Mouse (Mus musculus) lung, postnatal 0 days (tissue): ENCODE data around the gene Gstm2. TPM values are rescaled to one million over a fixed set of nuclear protein-coding genes. Genes with fewer than 3 reads are reported as not detected.
A peak's percentile ranks its signal among the peaks of the same experiment; 100 is the strongest.
"Not testable (repeated sequence)": the region's sequence is repeated elsewhere in the genome, so short reads cannot be mapped to it uniquely, and the experiment has no call there.

ENCODE experiments used
- ATAC-seq: fragments of 200-750 bp; cut with Nextera tagmentation; 2 replicates; pipeline ENCODE4 v1.8.0; 2017; ENCODE audit warnings: moderate library complexity
- DNase-seq: peaks from one replicate; pipeline ENCODE4 v3.0.0-alpha.2; 2016; ENCODE audit warnings: low spot score
- H3K27ac ChIP-seq: fragments of 300-500 bp; sonication (generic); 2 replicates; pipeline ENCODE4 v1.5.1; 2014; ENCODE audit warnings: antibody characterized with exemption, mild to moderate bottlenecking, low read length, mixed read lengths
- H3K27me3 ChIP-seq: fragments of 300-500 bp; sonication (generic); replicated peaks from 2 replicates; pipeline ENCODE4 v1.6.1; 2014; ENCODE audit warnings: low read length, mixed read lengths; ENCODE audit not compliant: insufficient read depth
- H3K36me3 ChIP-seq: fragments of 300-500 bp; sonication (generic); 2 replicates; pipeline ENCODE4 v1.6.1; 2014; ENCODE audit warnings: low read length, mixed read lengths; ENCODE audit not compliant: insufficient read depth
- H3K4me1 ChIP-seq: fragments of 300-500 bp; sonication (generic); 2 replicates; pipeline ENCODE4 v1.6.1; 2014; ENCODE audit warnings: antibody characterized with exemption, low read depth, low read length, mixed read lengths; ENCODE audit not compliant: insufficient read depth
- H3K4me2 ChIP-seq: fragments of 300-500 bp; sonication (generic); replicated peaks from 2 replicates; pipeline ENCODE4 v1.6.1; 2014; ENCODE audit warnings: low read depth, mild to moderate bottlenecking, low read length, moderate library complexity, mixed read lengths
- H3K4me3 ChIP-seq: fragments of 300-500 bp; sonication (generic); 2 replicates; pipeline ENCODE4 v1.5.1; 2014; ENCODE audit warnings: low read depth, low read length
- H3K9ac ChIP-seq: fragments of 300-500 bp; sonication (generic); replicated peaks from 2 replicates; pipeline ENCODE4 v1.6.1; 2014; ENCODE audit warnings: low read depth, mild to moderate bottlenecking
- H3K9me3 ChIP-seq: fragments of 300-500 bp; sonication (generic); 2 replicates; pipeline ENCODE4 v1.6.1; 2016; ENCODE audit warnings: low read length, mixed read lengths
- CTCF ChIP-seq: IDR thresholded peaks from 2 replicates; pipeline ENCODE4 v1.5.1; 2016; ENCODE audit warnings: antibody characterized with exemption, mild to moderate bottlenecking
- EP300 ChIP-seq: IDR thresholded peaks from 2 replicates; pipeline ENCODE4 v1.6.1; 2016; ENCODE audit warnings: antibody characterized with exemption, mild to moderate bottlenecking, control low read depth
- WGBS: fragments of 180-500 bp; shearing (Covaris S2); extraction: QIAGEN DNeasy Blood & Tissue Kit; methylation state at CpG from one replicate; pipeline ENCODE4 v1.1.7; 2014; 5-methylcytosine and 5-hydroxymethylcytosine counted together
- polyA plus RNA-seq: library from polyadenylated mRNA; unstranded; fragments of >200 nt; fragmentation: Nextera tagmentation; extraction: Ambion mirVana; gene quantifications from 2 replicates; pipeline ENCODE4 v1.2.1, GENCODE M21; 2015

The Gstm2 gene
- polyA plus RNA-seq, 1 experiment from 2014 or later: 132 TPM

DNA sequence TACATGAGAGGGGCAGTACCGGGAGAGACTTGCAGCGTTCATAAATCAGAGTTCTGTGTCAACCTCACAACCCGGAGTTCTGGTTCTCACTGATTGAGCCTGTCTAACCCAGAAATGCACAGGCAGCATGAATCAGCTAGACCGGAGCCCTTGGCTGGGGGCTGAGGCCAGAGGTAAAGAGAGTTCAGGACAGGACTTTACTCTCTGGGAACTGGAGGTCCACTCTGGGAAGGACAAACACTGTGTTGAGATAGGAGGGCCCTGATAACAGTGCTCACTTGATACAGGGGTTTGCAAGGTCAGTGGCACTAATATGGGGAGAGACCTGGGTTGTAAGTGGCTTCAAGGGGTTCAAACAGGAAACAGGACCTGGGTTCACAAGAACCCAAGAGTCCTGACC is 39.1 kb upstream of the Gstm2 start:
- WGBS: 39% methylated on average over 4 of the region's 4 CpGs
- H3K4me2 ChIP-seq: no peak overlapping the region
- ATAC-seq (no peak), DNase-seq (no peak)
- TF ChIP-seq EP300 (no peak), CTCF (no peak)
- no peak overlapping the region for H3K9ac ChIP-seq
- H3K27ac ChIP-seq: no peak overlapping the region
- no peak overlapping the region for H3K4me3 ChIP-seq
- no peaks in the 10 kb centered on the region for H3K36me3 ChIP-seq
- no peaks in the 10 kb centered on the region for H3K27me3 ChIP-seq
- no peaks in the 10 kb centered on the region for H3K4me1 ChIP-seq
- no peaks in the 10 kb centered on the region for H3K9me3 ChIP-seq

DNA sequence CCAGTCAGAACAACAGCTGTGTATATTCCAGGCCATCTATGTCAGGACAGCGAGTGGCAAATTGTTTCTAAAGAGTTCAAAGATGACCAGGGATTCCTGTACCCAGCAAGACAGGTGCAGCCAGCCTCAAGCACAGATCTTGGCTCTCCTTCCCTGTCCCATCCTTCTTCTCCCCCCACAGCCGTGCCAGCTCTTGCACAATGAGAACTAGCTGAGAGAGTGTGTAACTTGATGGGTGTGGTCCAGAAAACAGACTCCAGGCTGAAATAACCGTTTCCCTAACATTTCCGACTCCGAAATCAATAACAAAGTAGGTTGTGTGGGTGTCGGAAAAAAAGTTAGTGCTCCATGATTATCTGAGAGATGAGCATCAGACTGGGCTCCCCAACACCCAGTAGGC is 36.4 kb upstream of the Gstm2 start:
- TF ChIP-seq CTCF: no peak
- ATAC-seq (no peak), DNase-seq (peak; percentile 52)
- Histone ChIP-seq H3K4me1 (no peaks in the 10 kb centered on the region), H3K4me2 (no peak overlapping the region), H3K4me3 (no peak overlapping the region), H3K9ac (no peak overlapping the region), H3K36me3 (no peaks in the 10 kb centered on the region), H3K27ac (no peak overlapping the region), H3K27me3 (no peaks in the 10 kb centered on the region), H3K9me3 (no peaks in the 10 kb centered on the region)
- 48% methylated on average over 6 of the region's 6 CpGs for WGBS

DNA sequence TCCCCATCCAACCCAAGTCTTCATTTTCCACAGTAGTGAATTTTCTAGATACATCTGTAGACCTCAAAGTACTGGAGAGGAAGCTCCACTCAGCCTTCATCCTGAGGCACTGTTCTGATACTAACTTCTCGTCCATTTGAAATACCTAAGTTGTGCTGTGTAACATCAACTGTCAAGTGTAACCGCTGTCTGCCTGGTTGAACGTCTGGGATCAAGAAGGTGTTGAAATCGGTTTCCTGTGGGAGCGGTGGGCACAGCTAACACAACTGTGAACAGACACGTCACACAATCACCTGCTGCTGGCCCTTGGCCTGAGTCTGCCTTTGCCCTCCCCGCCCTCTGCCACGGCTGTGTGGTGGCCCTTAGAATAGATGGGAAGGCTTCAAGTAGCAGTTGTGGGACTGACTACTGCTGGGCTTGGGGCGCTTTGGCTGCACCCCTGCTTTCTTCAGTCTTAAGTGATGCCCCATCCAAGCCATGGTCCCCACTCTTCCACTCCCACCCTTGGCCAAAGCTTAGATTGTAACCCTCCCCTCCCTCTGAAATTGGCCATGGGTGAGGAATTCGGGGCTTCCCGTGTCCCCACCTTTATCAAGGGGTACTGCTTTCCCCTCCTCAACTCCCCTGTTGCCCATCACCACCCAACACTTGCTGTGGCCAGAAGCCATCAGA is 34.2 kb upstream of the Gstm2 start:
- H3K4me3 ChIP-seq, H3K27me3 ChIP-seq, H3K4me2 ChIP-seq, H3K36me3 ChIP-seq, DNase-seq, ATAC-seq, H3K27ac ChIP-seq, H3K9me3 ChIP-seq, H3K9ac ChIP-seq, H3K4me1 ChIP-seq: not testable (repeated sequence)
- WGBS: 74% methylated on average over 11 of the region's 11 CpGs

DNA sequence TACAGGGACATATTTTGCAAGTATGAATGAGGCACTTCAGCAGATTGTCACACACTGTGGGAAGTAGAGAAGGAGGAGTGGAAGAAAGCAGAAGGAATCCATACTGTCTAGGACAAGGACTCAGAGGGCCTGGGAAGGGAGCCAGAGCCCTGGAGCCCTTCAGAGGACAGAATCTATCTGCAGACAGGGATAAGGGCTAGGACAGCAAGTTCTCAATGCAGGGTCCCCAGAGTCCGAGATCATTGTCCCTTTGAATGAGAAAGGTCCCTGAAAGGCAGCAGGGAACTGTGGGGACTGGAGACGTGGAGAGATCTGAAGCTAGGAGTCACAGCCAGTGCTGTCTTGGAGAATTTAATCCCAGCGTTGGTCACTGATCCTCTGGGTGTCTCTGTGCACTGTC is 33.0 kb upstream of the Gstm2 start:
- H3K4me3 ChIP-seq, H3K9ac ChIP-seq, H3K36me3 ChIP-seq, H3K27me3 ChIP-seq, H3K4me1 ChIP-seq, H3K27ac ChIP-seq, DNase-seq, H3K4me2 ChIP-seq, ATAC-seq, H3K9me3 ChIP-seq: not testable (repeated sequence)
- 79% methylated on average over 3 of the region's 3 CpGs for WGBS

DNA sequence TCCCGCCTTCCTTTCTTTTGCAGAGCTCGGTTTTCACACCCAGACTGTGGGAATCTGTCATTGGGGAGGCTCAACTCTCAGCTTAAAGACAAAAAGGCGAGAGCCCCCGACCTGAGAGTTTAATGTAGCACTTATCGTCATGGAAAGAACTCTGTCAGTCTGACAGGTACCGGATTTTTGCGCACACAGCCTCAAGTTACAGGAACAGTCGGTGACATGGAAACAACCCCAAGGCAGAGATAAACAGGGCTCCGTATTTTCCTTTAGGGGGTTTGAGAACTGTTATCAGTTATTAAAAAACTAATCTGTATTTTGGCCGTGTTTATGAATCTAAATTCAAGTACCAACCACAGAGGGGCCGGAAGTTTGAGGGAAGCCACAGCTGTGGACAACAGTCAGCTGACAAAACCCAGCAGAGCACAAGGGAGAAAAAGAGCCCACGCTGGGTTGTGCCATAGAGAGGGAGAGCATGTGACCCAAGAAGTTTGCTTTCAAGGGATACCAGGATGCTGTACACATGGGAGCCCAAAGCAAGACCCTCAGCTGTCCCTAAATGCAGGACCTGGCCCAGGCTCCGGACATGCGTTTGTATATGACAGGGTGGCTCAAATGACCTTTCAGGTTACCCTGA is 32.1 kb upstream of the Gstm2 start:
- no peaks in the 10 kb centered on the region for H3K36me3 ChIP-seq
- H3K27ac ChIP-seq: peak overlapping the region; percentile 86
- peak; percentile 67 for DNase-seq
- H3K9ac ChIP-seq: 0 out of 2 replicates have a peak overlapping the region, but pooled peaks have one; percentile 56
- H3K9me3 ChIP-seq: no peaks in the 10 kb centered on the region
- H3K27me3 ChIP-seq: no peaks in the 10 kb centered on the region
- WGBS: 17% methylated on average over 14 of the region's 14 CpGs
- peak overlapping the region; percentile 28; the same call in 1 of the 2 replicates for H3K4me3 ChIP-seq
- 0 out of 2 replicates have a peak, but pooled peaks cover 8% of the 10 kb centered on the region for H3K4me1 ChIP-seq
- TF ChIP-seq EP300 (no peak; the same call in 1 of the 2 replicates), CTCF (no peak)
- peak overlapping the region; percentile 67 for H3K4me2 ChIP-seq
- ATAC-seq: 0 out of 2 replicates have a peak, but pooled peaks have one; percentile 8

DNA sequence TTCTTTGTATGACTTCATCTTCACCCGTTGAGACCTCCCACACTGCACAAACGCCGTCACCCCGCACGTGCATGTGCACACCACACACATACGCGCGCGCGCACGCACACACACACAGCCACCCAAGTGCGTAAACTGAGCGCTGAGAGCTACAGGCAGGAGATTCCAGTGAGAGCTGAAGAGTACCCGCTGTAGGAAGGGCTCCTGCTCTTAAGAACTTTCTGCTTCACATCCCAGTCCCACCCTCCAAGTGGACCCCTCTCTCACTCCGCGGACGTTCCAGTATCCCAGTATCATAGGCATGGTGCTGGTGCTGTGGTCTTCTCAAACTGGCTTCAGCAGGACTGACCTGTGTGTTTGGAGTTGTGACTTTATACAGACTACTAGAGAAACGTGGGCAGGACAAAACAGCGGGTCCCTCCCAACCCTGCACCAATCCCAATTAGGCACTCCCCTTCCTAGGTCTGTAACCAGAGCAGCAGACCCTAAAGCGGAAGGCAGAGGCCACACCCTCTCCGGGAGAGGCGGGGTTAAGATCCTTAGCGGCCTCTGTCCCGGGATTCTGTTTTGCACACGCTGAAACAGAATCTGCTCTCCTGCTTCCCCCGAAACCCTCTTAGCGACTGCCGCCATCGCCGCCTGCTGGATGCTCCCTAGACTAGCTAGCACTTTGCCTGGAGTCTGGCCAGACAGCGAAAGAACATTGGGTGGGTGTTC is 31.4 kb upstream of the Gstm2 start, which contains the start of gene Gstm1:
TSS of gene Gstm1 (minus strand) at position 501 of the 717 bp plus-strand sequence.
- Histone ChIP-seq H3K4me2 (peak within 1 kb of the TSS; percentile 67), H3K4me3 (peak within 1 kb of the TSS; percentile 42), H3K36me3 (no peaks in the 10 kb centered on the region), H3K4me1 (0 out of 2 replicates have a peak, but pooled peaks cover 8% of the 10 kb centered on the region), H3K27me3 (no peaks in the 10 kb centered on the region), H3K27ac (peak within 1 kb of the TSS; percentile 96), H3K9ac (peak within 1 kb of the TSS; percentile 56; the same call in 1 of the 2 replicates), H3K9me3 (no peaks in the 10 kb centered on the region)
- ATAC-seq (peak; percentile 98), DNase-seq (peak; percentile 99)
- under 1% methylated on average over 31 of the region's 31 CpGs for WGBS
- TF ChIP-seq CTCF (peak; percentile 96), EP300 (peak; percentile 64; the same call in 1 of the 2 replicates)

DNA sequence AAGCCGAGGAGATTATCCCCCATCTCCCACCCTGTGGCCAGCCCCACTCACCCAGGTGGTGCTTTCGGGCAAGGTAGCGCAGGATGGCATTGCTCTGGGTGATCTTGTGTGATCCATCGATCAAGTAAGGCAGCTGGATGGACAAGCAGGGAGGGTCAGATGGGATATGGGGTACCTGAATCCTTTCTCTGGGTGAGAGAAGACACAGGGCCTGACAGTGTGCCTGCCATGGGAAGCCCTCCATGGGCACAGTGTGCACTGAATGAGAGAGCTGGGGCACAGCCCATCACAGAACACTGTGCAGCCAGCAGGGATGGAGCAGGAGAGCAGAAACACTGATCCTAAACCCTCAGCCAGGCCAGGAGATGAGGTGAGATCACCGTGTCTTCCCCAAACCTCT is 30.2 kb upstream of the Gstm2 start:
- H3K27ac ChIP-seq, H3K36me3 ChIP-seq, ATAC-seq, H3K9ac ChIP-seq, H3K4me3 ChIP-seq, H3K9me3 ChIP-seq, H3K27me3 ChIP-seq, H3K4me1 ChIP-seq, DNase-seq: not testable (repeated sequence)
- 88% methylated on average over 5 of the region's 5 CpGs for WGBS
- H3K4me2 ChIP-seq: peak overlapping the region; percentile 67
